8 mouse cellular contexts compared by ENCODE assay signal in genomic region chr5:33630061-33630460, GRCm38 (mm10). TPM values are rescaled to one million over a fixed set of nuclear protein-coding genes. Genes with fewer than 3 reads are reported as not detected.
A peak's percentile ranks its signal among the peaks of the same experiment; 100 is the strongest.
DNase-seq lines count a peak whose midpoint lies in the region; ATAC-seq and TF ChIP-seq lines count a peak whose summit lies in the region.

No protein-coding gene starts in this region.

- intact Hi-C loops in gastrocnemius, adult 2 months (cut with DNase I) = no loop called here

- WGBS in neural tube, embryonic 11.5 days = 2% methylated on average over 9 of the region's 9 CpGs
- under 1% methylated on average over 9 of the region's 9 CpGs for whole genome bisulfite sequencing in intestine, postnatal 0 days
- 3% methylated on average over 9 of the region's 9 CpGs for WGBS in stomach, embryonic 14.5 days

- ATAC-seq in neural tube, embryonic 11.5 days (ENCODE audit: insufficient read depth, low FRiP score, low TSS enrichment) = peak; percentile 18; the same call in 1 of the 2 replicates
- ATAC-seq in intestine, postnatal 0 days = peak; percentile 49
- peak; percentile 53; the same call in 1 of the 2 replicates for ATAC-seq in stomach, embryonic 14.5 days (ENCODE audit: insufficient number of reproducible peaks, insufficient read depth, low FRiP score, low read depth)

- DNase-seq in neural tube, embryonic 11.5 days (ENCODE audit: low spot score) = no peak
- no peak for DNase-seq in neural tube, embryonic 10.5 days (ENCODE audit: extremely low spot score, low spot score)
- DNase-seq in adrenal gland, postnatal 36 days = peak; percentile 34 to 48
- peak; percentile 80 for DNase-seq in gastrocnemius, adult 2 months
- DNase-seq in lung, postnatal 14 days = peak; percentile 38
- DNase-seq in layer of hippocampus, adult 11-12 months (ENCODE audit: low spot score) = no peak

- no peaks in the 10 kb centered on the region for H3K27me3 ChIP-seq in neural tube, embryonic 11.5 days (ENCODE audit: control insufficient read depth, insufficient read depth, low read length)
- H3K27me3 ChIP-seq in intestine, postnatal 0 days (replicated peaks; ENCODE audit: control insufficient read depth, insufficient read depth, low read length) = no peaks in the 10 kb centered on the region
- H3K27me3 ChIP-seq in stomach, embryonic 14.5 days (ENCODE audit: control insufficient read depth, insufficient read depth, low read length) = no peaks in the 10 kb centered on the region

- no peak for TF ChIP-seq CTCF in gastrocnemius, adult 2 months (IDR thresholded peaks at IDR 0.05)
- no peak for TF ChIP-seq CTCF in intestine, postnatal 0 days (IDR thresholded peaks at IDR 0.05; ENCODE audit: low read depth)

- peaks cover 7% of the 10 kb centered on the region; the same call in 1 of the 2 replicates for H3K4me1 ChIP-seq in neural tube, embryonic 11.5 days (ENCODE audit: control insufficient read depth, insufficient read depth, low read length)
- H3K4me1 ChIP-seq in intestine, postnatal 0 days (replicated peaks; ENCODE audit: control insufficient read depth, insufficient read depth, low read length) = peaks cover 6% of the 10 kb centered on the region; the same call in 1 of the 2 replicates
- peaks cover 15% of the 10 kb centered on the region; the same call in 1 of the 2 replicates for H3K4me1 ChIP-seq in stomach, embryonic 14.5 days (ENCODE audit: control insufficient read depth, insufficient read depth, low read length)

- peak overlapping the region; percentile 40 for H3K9ac ChIP-seq in neural tube, embryonic 11.5 days (ENCODE audit: low read length)
- H3K9ac ChIP-seq in intestine, postnatal 0 days (ENCODE audit: low read depth, low read length) = peak overlapping the region; percentile 0; the same call in 1 of the 2 replicates
- no peak overlapping the region for H3K9ac ChIP-seq in stomach, embryonic 14.5 days (replicated peaks; ENCODE audit: low read depth, low read length)

- no peak overlapping the region for H3K27ac ChIP-seq in neural tube, embryonic 11.5 days (ENCODE audit: low read depth, low read length)
- peak overlapping the region; percentile 97 for H3K27ac ChIP-seq in gastrocnemius, adult 2 months
- peak overlapping the region; percentile 93 for H3K27ac ChIP-seq in intestine, postnatal 0 days (ENCODE audit: low read depth, low read length)
- peak overlapping the region; percentile 29; the same call in 1 of the 2 replicates for H3K27ac ChIP-seq in stomach, embryonic 14.5 days (ENCODE audit: low read length)

- peak overlapping the region; percentile 61 for H3K4me3 ChIP-seq in neural tube, embryonic 11.5 days (ENCODE audit: low read depth, low read length)
- H3K4me3 ChIP-seq in gastrocnemius, adult 2 months = peak overlapping the region; percentile 97
- peak overlapping the region; percentile 83 for H3K4me3 ChIP-seq in intestine, postnatal 0 days (ENCODE audit: low read depth, low read length)
- H3K4me3 ChIP-seq in stomach, embryonic 14.5 days (ENCODE audit: low read depth, low read length) = peak overlapping the region; percentile 53

- no peaks in the 10 kb centered on the region for H3K9me3 ChIP-seq in neural tube, embryonic 11.5 days (ENCODE audit: control insufficient read depth, low read length)
- no peaks in the 10 kb centered on the region for H3K9me3 ChIP-seq in intestine, postnatal 0 days (ENCODE audit: control insufficient read depth)
- H3K9me3 ChIP-seq in stomach, embryonic 14.5 days (ENCODE audit: control insufficient read depth, low read depth, low read length) = no peaks in the 10 kb centered on the region

- H3K4me2 ChIP-seq in neural tube, embryonic 11.5 days (ENCODE audit: low read depth) = peak overlapping the region; percentile 40
- H3K4me2 ChIP-seq in intestine, postnatal 0 days (replicated peaks; ENCODE audit: low read depth) = peak overlapping the region; percentile 89
- H3K4me2 ChIP-seq in stomach, embryonic 14.5 days (replicated peaks; ENCODE audit: low read depth, low read length) = peak overlapping the region; percentile 64

- H3K36me3 ChIP-seq in neural tube, embryonic 11.5 days (ENCODE audit: control insufficient read depth, insufficient read depth, low read length) = no peaks in the 10 kb centered on the region
- no peaks in the 10 kb centered on the region for H3K36me3 ChIP-seq in intestine, postnatal 0 days (ENCODE audit: control insufficient read depth, insufficient read depth)
- H3K36me3 ChIP-seq in stomach, embryonic 14.5 days (ENCODE audit: control insufficient read depth, insufficient read depth, low read length) = no peaks in the 10 kb centered on the region

RNA-seq across cellular contexts. Expression of gene Gm9903, which starts 0.3 kb away (rescaled TPM):
- 0.58 and 0.77 TPM in 2 replicates for polyA plus RNA-seq in neural tube, embryonic 11.5 days (2014; fragmentation: Nextera tagmentation; extraction: Ambion mirVana)
- under 1 TPM; 0.30 to 0.36 TPM for total RNA-seq in adrenal gland, postnatal 36 days (2021)
- total RNA-seq in gastrocnemius, adult 2 months (2021) = under 1 TPM in 1 of 2 experiments, not detected in 1; 0.64 TPM
- polyA plus RNA-seq in intestine, postnatal 0 days (2015; fragmentation: Nextera tagmentation; extraction: Ambion mirVana) = 0.42 and 0.52 TPM in 2 replicates
- 0.32 and 0.42 TPM in 2 replicates for polyA plus RNA-seq in stomach, embryonic 14.5 days (2014; fragmentation: Nextera tagmentation; extraction: Ambion mirVana)

RNA-seq across cellular contexts. Expression of gene Fam53a, which starts 0.6 kb away (rescaled TPM):
- polyA plus RNA-seq in neural tube, embryonic 11.5 days (2014; fragmentation: Nextera tagmentation; extraction: Ambion mirVana) = 53.4 and 59.3 TPM in 2 replicates
- total RNA-seq in adrenal gland, postnatal 36 days (2021) = 10 to 100 TPM; 27.5 to 28.3 TPM
- 10 to 100 TPM; 59.4 to 68.6 TPM for total RNA-seq in gastrocnemius, adult 2 months (2021)
- 39.4 and 42.1 TPM in 2 replicates for polyA plus RNA-seq in intestine, postnatal 0 days (2015; fragmentation: Nextera tagmentation; extraction: Ambion mirVana)
- polyA plus RNA-seq in stomach, embryonic 14.5 days (2014; fragmentation: Nextera tagmentation; extraction: Ambion mirVana) = 66.0 and 66.8 TPM in 2 replicates

RNA-seq across cellular contexts. Expression of gene Slbp, which starts 22.3 kb away (rescaled TPM):
- 242 and 267 TPM in 2 replicates for polyA plus RNA-seq in neural tube, embryonic 11.5 days (2014; fragmentation: Nextera tagmentation; extraction: Ambion mirVana)
- total RNA-seq in adrenal gland, postnatal 36 days (2021) = 10 to 100 TPM; 44.8 to 47.8 TPM
- total RNA-seq in gastrocnemius, adult 2 months (2021) = 1 to 10 TPM; 6.3 to 7.7 TPM
- 91.4 and 92.9 TPM in 2 replicates for polyA plus RNA-seq in intestine, postnatal 0 days (2015; fragmentation: Nextera tagmentation; extraction: Ambion mirVana)
- 223 TPM in 2 replicates for polyA plus RNA-seq in stomach, embryonic 14.5 days (2014; fragmentation: Nextera tagmentation; extraction: Ambion mirVana)

RNA-seq across cellular contexts. Expression of gene Tacc3, which starts 27.9 kb away (rescaled TPM):
- 238 and 260 TPM in 2 replicates for polyA plus RNA-seq in neural tube, embryonic 11.5 days (2014; fragmentation: Nextera tagmentation; extraction: Ambion mirVana)
- total RNA-seq in adrenal gland, postnatal 36 days (2021) = 1 to 10 TPM; 7.6 to 8.4 TPM
- 1 to 10 TPM in 1 of 2 experiments, under 1 TPM in 1; 0.97 to 1.3 TPM for total RNA-seq in gastrocnemius, adult 2 months (2021)
- 37.3 and 39.3 TPM in 2 replicates for polyA plus RNA-seq in intestine, postnatal 0 days (2015; fragmentation: Nextera tagmentation; extraction: Ambion mirVana)
- polyA plus RNA-seq in stomach, embryonic 14.5 days (2014; fragmentation: Nextera tagmentation; extraction: Ambion mirVana) = 168 and 174 TPM in 2 replicates

RNA-seq across cellular contexts. Expression of gene Tmem129, which starts 28.2 kb away (rescaled TPM):
- polyA plus RNA-seq in neural tube, embryonic 11.5 days (2014; fragmentation: Nextera tagmentation; extraction: Ambion mirVana) = 38.6 and 39.7 TPM in 2 replicates
- 10 to 100 TPM; 25.9 to 28.5 TPM for total RNA-seq in adrenal gland, postnatal 36 days (2021)
- 10 to 100 TPM in 1 of 2 experiments, 1 to 10 TPM in 1; 9.0 to 11.7 TPM for total RNA-seq in gastrocnemius, adult 2 months (2021)
- polyA plus RNA-seq in intestine, postnatal 0 days (2015; fragmentation: Nextera tagmentation; extraction: Ambion mirVana) = 18.5 and 18.8 TPM in 2 replicates
- 36.3 and 39.8 TPM in 2 replicates for polyA plus RNA-seq in stomach, embryonic 14.5 days (2014; fragmentation: Nextera tagmentation; extraction: Ambion mirVana)

Comparison
In these comparisons a context has a peak if more than half of its experiments do, and no peak if none do; other contexts are left out.
1. DNase-seq: peak in adrenal gland, postnatal 36 days (2 of 2), gastrocnemius, adult 2 months (single experiment) and lung, postnatal 14 days (single experiment); none in neural tube, embryonic 11.5 days (single experiment), neural tube, embryonic 10.5 days (single experiment) and layer of hippocampus, adult 11-12 months (single experiment).
2. Peak in every context shown above with its lines, with median percentiles within 50 percentile points of each other: ATAC-seq, H3K4me2 ChIP-seq and H3K4me3 ChIP-seq.